Mouse (Mus musculus) testis, adult 2 months (tissue): Measurements from ENCODE around the gene Scrg1.

Source experiments
- CTCF ChIP-seq: fragments of 200-500 bp; IDR thresholded peaks from 2 replicates; pipeline ENCODE4 v1.5.1; 2012; ENCODE audit warnings: low read depth, mild to moderate bottlenecking, inconsistent platforms, low read length, moderate library complexity; ENCODE audit not compliant: control insufficient read depth, insufficient read depth, insufficient replicate concordance
- POLR2A ChIP-seq: fragments of 200-500 bp; IDR thresholded peaks from 2 replicates; pipeline ENCODE4 v1.6.1; 2012; ENCODE audit warnings: low read depth, mild to moderate bottlenecking, inconsistent platforms, low read length, moderate library complexity; ENCODE audit not compliant: control insufficient read depth

DNA sequence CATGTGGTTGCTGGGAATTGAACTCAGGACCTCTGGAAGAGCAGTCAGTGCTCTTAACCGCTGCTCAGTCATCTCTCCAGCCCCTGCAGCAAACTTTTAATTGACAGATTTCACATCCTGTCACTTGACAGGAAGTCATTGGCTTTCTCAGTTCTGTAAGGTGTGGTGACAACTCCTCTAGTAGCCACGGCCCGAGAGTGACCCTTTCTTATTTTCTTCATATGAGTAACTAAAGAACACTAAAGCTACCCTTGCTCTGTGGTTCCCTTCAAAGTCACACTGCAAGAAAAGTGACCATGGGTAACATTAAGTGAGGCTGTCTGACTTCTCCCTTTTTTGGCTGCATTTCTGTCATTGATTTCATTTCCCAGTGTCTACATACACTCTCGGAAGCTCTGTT lies 49.4 kb upstream of the Scrg1 start:
- TF ChIP-seq POLR2A (no peak), CTCF (no peak)
